Mouse (Mus musculus) hematopoietic stem cell, adult 5-6 weeks (primary cell): Measurements from ENCODE around the gene Rab3c. TPM values are rescaled to one million over a fixed set of nuclear protein-coding genes. Genes with fewer than 3 reads are reported as not detected.

ENCODE experiments used
- ATAC-seq, 2 experiments: fragments of 125-278 bp in 1 of 2; replicated peaks in 1 of 2; 2 replicates each; pipeline ENCODE4 v1.8.0; 2016 to 2017; ENCODE audit warnings: inconsistent platforms in 2 of 2, mild to moderate bottlenecking in 2 of 2, moderate number of reproducible peaks in 2 of 2, low read depth in 1 of 2, moderate TSS enrichment in 1 of 2; ENCODE audit not compliant: low FRiP score in 2 of 2, poor library complexity in 2 of 2, severe bottlenecking in 2 of 2, insufficient read depth in 1 of 2, low TSS enrichment in 1 of 2
- total RNA-seq: library from RNA; stranded (forward); fragments of 172-1452, 232-1000 nt; gene quantifications from 2 replicates; pipeline ENCODE4 v1.2.3, GENCODE M21; 2017

Gene Rab3c
- total RNA-seq, 1 experiment from 2014 or later, result not detected

GRCm38 (mm10) chr13:110054538-110054937 lies 226.3 kb downstream of the Rab3c start:
- ATAC-seq, result peak in 1 of 2 experiments; percentile 45; a peak in 2 of 4 replicates

DNA sequence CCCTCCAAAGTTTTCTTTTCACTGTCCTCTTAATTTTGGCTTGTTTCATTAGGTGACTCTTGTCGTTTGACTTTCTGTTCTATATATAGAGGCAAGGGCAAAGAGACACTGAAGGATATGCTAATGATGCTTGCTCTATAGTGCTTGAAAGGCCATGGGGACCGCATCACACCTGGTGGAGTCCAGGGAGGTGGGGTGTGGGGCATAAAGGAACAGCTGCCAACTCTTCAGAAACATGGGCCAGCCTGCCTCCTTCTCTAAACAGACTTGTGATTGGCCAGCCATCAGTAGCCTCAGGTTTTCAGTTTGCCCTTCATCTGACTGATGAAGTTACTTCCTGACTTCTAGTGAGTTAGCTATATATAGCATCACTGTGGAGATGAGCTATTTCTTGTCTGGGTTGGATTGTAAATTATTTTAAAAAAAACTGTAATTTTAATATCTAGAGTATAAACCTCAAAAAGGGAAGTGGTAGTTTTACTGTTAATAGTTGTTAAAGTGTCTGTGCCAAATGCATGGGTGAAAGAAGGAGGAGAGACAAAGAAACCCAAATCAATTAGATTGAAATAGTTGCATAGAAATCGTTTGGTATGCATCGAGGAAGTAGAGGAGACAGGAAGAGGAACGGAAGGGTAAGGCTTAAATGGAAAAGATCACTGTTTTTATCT lies 231.9 kb downstream of the Rab3c start:
- ATAC-seq, result peak; percentile 39 to 46; a peak in 3 of 4 replicates

DNA sequence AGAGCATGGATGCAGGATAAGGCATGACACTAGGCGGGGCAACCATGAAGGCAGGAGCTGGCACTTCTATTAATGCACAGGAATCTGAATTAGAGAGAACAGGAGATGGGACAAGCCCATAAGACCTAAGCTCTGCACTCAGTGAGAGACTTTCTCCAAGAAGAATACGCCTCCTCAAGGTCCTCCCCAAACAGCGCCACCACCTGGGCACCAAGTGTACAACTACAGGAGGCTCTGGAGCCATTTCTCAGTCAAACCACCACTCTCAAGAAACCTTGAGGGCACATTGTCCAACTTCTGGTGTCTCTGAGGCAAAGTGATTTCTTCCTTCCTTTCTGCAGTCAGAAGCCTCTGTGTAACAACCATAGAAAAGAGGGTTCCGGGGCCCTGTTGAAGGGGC lies 236.4 kb downstream of the Rab3c start:
- no peak for ATAC-seq

- ATAC-seq, result peak; percentile 58 to 68
Observed at GRCm38 (mm10) chr13:110039779-110040498, 240.9 kb downstream of the Rab3c start.

GRCm38 (mm10) chr13:110039170-110039569 lies 241.6 kb downstream of the Rab3c start:
- ATAC-seq, result peak; percentile 50 to 63; a peak in 1 of 4 replicates

GRCm38 (mm10) chr13:110038521-110038920 lies 242.3 kb downstream of the Rab3c start:
- ATAC-seq, result no peak

- ATAC-seq, result no peak
Observed at GRCm38 (mm10) chr13:110034885-110035284, 245.9 kb downstream of the Rab3c start.

GRCm38 (mm10) chr13:110034041-110034440 lies 246.8 kb downstream of the Rab3c start:
- no peak for ATAC-seq

DNA sequence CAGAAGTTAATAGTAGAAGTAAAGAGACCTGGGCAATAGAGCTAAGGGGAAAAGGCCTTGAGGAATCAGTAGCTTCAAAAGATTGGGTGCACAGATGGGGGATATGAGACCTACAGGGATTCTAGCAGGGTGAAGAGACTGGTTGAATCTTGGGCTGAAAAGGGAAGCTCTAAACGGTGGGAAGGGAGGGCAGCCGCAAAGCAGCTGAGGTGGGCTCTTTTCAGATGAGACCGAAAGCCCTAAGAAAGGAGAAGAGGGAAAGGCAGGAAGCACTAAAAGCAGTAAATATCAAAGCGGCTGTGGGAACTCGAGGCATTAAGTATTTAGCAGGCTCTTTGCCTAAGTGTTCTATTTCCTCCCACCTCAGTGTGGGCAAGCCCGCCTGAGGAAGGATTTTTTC lies 248.9 kb downstream of the Rab3c start:
- ATAC-seq, result peak; percentile 90 to 92

GRCm38 (mm10) chr13:110031061-110031460 lies 249.7 kb downstream of the Rab3c start:
- ATAC-seq, result no peak

- ATAC-seq, result no peak
Observed at GRCm38 (mm10) chr13:110024381-110025161, 256.2 kb downstream of the Rab3c start.

DNA sequence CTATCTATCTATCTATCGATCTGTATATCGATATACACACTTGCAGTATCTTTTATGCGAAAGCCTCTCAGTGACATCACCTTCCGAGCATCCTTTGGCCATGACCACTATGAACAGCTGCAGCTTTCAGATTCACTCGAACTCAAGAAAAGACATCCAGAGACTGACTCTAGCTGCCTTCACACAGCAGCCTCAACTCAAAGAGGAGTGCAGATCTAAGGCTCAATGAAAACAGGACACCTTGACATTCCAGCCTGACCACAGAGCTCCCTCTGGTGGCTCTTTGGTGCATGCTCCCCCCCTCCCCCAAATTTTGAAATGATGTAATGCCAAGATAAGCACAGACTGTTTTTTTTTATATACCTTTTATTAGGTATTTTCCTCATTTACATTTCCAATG lies 257.8 kb downstream of the Rab3c start:
- ATAC-seq, result peak in 1 of 2 experiments; percentile 42; a peak in 1 of 4 replicates

DNA sequence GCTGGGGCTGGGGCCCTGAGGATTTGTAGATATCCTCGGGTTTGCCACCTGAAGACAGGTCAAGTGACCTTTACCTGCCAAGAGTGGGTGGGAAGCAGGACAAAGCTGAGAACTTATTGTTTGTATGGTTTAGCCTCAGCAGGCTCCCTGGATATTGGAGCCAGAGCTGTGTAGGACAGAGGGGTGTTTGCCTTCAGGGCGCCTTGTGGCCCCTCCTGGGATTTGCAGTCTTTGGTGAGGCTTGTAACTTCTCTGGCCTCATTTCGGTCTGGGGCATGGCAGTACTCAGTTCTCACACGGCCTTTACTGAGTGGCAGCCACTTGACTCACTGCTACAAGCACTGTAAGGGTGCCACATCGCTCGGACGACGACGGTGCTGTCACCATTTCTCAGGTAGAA lies 261.0 kb downstream of the Rab3c start:
- ATAC-seq, result no peak

DNA sequence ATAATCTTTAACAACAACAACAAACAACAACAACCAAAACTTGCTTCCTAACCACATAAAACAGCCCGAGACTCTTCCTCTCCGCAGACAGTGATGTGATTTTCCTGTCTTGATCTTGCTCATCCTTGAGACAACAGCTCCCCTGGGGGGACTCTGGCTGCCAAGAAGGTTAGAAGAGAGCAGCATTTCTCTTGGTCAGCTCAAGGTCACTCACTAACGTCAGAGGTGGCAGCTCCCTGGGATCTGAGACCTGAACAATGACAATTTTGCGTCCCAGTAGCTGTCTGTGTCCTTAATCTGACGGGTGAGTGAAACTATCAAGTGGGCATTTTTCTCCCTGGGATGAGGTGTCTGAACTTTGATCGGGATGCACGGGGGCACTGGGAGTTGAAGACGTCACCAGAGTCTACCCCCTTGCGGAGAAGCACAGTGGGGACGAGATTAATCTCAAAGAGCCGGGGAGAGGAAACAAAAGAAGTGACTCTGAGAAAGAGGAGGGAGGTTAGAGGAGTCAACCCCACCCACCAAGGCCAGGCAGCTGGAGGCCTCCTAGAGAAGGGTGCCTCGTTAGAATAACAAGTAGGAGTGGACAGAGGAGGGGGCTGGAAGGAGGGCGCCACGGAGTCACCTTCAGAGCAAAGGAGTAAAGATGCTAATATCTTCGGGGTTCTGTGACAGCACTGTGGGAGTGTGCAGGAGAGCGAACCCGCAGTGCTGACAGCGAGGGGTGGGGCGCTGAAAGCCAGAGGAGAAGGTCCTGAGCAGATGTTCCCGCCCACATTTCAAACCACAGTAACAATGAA lies 261.7 kb downstream of the Rab3c start:
- ATAC-seq, result peak in 1 of 2 experiments; percentile 15; a peak in 1 of 4 replicates

DNA sequence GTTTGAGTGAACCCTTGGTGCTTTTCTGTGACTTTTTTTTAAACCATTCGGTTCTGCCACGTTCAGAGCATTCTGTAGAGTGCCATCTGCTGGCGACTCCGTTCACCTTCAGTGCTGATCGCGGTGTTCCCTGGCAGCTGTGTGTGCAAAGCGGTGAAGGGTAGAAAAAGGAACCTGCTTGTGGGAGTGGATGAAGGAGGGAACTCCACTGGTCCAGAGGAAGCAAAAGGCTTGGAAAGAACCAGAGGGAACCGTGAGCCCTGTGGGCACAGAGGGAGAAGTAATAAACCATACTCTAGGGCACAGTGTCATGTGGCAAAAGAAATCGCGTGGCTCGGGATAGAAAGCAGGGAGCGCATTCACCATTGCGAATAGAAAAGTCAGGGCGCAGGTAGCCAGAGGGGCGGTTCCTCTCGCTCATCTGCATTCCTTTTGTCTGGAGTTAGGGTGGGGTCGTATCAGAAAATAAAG lies 262.3 kb downstream of the Rab3c start:
- ATAC-seq, result peak; percentile 93

DNA sequence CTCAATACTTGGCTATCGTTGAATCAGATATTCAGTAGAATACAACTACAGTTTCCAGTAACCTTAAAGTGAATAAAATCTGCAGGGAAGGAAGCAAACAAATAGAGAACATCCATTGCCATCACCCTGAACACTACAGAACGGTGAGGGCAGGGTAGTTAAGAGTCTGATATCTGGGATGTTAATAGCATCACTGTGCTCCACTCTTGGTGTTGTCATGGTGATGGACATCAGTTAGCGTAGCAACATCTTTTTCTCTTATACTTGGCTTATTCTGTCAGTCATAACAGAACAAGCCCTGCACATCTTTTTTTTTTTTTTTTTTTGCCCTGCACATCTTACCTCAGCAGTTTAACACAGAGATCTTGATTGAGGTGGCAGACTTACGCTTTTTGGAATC lies 268.8 kb downstream of the Rab3c start:
- ATAC-seq, result no peak

GRCm38 (mm10) chr13:110010876-110011275 lies 269.9 kb downstream of the Rab3c start:
- ATAC-seq, result no peak
